Mouse (Mus musculus) liver, embryonic 14.5 days (tissue): ENCODE data around the gene Clk2.

Source experiments
- CTCF ChIP-seq: IDR thresholded peaks from 2 replicates; pipeline ENCODE4 v1.5.1; 2016; ENCODE audit warnings: antibody characterized with exemption, low read depth, control low read depth
- EP300 ChIP-seq: IDR thresholded peaks from 2 replicates; pipeline ENCODE4 v1.6.1; 2016; ENCODE audit warnings: antibody characterized with exemption, low read depth

- TF ChIP-seq CTCF (peak; percentile 93), EP300 (peak; percentile 92)
These were observed 32.1 kb upstream of the Clk2 start for GRCm38 (mm10) chr3:89132285-89133062.
